Mouse (Mus musculus): ENCODE data around the gene Sphk1.

- TF ChIP-seq CTCF (IDR thresholded peaks at IDR 0.05; ENCODE audit: borderline replicate concordance, control insufficient read depth, extremely low read depth, insufficient read depth, low read length, poor library complexity): no peak
- TF ChIP-seq POLR2A (IDR thresholded peaks at IDR 0.05; ENCODE audit: control insufficient read depth, extremely low read depth, insufficient read depth, low read length, poor library complexity): no peak
These were observed 36.1 kb upstream of the Sphk1 start for GRCm38 (mm10) chr11:116494474-116495174.

Measured in thymus, adult 2 months (tissue).